Mouse (Mus musculus) c-Kit-positive CD71-negative TER-119-negative erythroid progenitor cells, embryonic 14.5 days (primary cell): ENCODE results near the gene Cxcr5.
"Not testable (repeated sequence)": the region's sequence is repeated elsewhere in the genome, so short reads cannot be mapped to it uniquely, and the experiment has no call there.

Source experiments
- DNase-seq: peaks from one replicate; pipeline ENCODE4 v3.0.0-alpha.2; 2013; ENCODE audit warnings: low read depth

The Cxcr5 gene

GRCm38 (mm10) chr9:44587262-44588160 is 25.8 kb upstream of the Cxcr5 start:
- no peak for DNase-seq

- no peak for DNase-seq
Observed at GRCm38 (mm10) chr9:44586640-44587261, 25.1 kb upstream of the Cxcr5 start.

GRCm38 (mm10) chr9:44582390-44582789 is 20.7 kb upstream of the Cxcr5 start:
- DNase-seq: peak; percentile 61

- DNase-seq: peak; percentile 44
Observed at GRCm38 (mm10) chr9:44581423-44581822, 19.7 kb upstream of the Cxcr5 start.

GRCm38 (mm10) chr9:44580085-44580484 is 18.4 kb upstream of the Cxcr5 start:
- DNase-seq: no peak

GRCm38 (mm10) chr9:44579392-44579791 is 17.7 kb upstream of the Cxcr5 start:
- DNase-seq: peak; percentile 79

- DNase-seq: not testable (repeated sequence)
Observed at GRCm38 (mm10) chr9:44576046-44576445, 14.4 kb upstream of the Cxcr5 start.

- no peak for DNase-seq
Observed at GRCm38 (mm10) chr9:44575095-44575494, 13.4 kb upstream of the Cxcr5 start.

- DNase-seq: no peak
Observed at GRCm38 (mm10) chr9:44573306-44573705, 11.6 kb upstream of the Cxcr5 start.

- DNase-seq: no peak
Observed at GRCm38 (mm10) chr9:44570939-44571382, 9.3 kb upstream of the Cxcr5 start.

- no peak for DNase-seq
Observed at GRCm38 (mm10) chr9:44568083-44568455, 6.4 kb upstream of the Cxcr5 start.

- DNase-seq: peak; percentile 64
Observed at GRCm38 (mm10) chr9:44567338-44568082, 5.8 kb upstream of the Cxcr5 start.

GRCm38 (mm10) chr9:44565367-44565766 is 3.7 kb upstream of the Cxcr5 start:
- peak; percentile 41 for DNase-seq

GRCm38 (mm10) chr9:44562936-44563335 is 1.3 kb upstream of the Cxcr5 start:
- no peak for DNase-seq

GRCm38 (mm10) chr9:44552161-44552560 is 9.5 kb downstream of the Cxcr5 start:
- DNase-seq: no peak

- no peak for DNase-seq
Observed at GRCm38 (mm10) chr9:44551138-44551537, 10.5 kb downstream of the Cxcr5 start.

GRCm38 (mm10) chr9:44548412-44549152 is 13.1 kb downstream of the Cxcr5 start:
- DNase-seq: no peak

- no peak for DNase-seq
Observed at GRCm38 (mm10) chr9:44544986-44545385, 16.7 kb downstream of the Cxcr5 start.

- no peak for DNase-seq
Observed at GRCm38 (mm10) chr9:44542364-44542763, 19.3 kb downstream of the Cxcr5 start.

GRCm38 (mm10) chr9:44540676-44541075 is 21.0 kb downstream of the Cxcr5 start:
- no peak for DNase-seq

GRCm38 (mm10) chr9:44539816-44540421 is 21.8 kb downstream of the Cxcr5 start:
- DNase-seq: no peak
